Mouse (Mus musculus): ENCODE results near the gene Itsn2.

- TF ChIP-seq CTCF (IDR thresholded peaks at IDR 0.05; ENCODE audit: insufficient read depth, low read length), result no peak
- TF ChIP-seq POLR2A (IDR thresholded peaks at IDR 0.05; ENCODE audit: borderline replicate concordance, extremely low read depth, low read depth, low read length), result no peak
These were observed 136.7 kb downstream of the Itsn2 start for GRCm38 (mm10) chr12:4729165-4729564.

Data from lung, adult 2 months (tissue).